Mouse (Mus musculus) forebrain, embryonic 11.5 days (tissue): Measurements from ENCODE around the gene Trove2. TPM values are rescaled to one million over a fixed set of nuclear protein-coding genes. Genes with fewer than 3 reads are reported as not detected.

Experiments used
- ATAC-seq: fragments of 200-750 bp; cut with Nextera tagmentation; replicated peaks from 2 replicates; pipeline ENCODE4 v1.8.0; 2017; ENCODE audit warnings: moderate TSS enrichment; ENCODE audit not compliant: low FRiP score
- DNase-seq: peaks from one replicate; pipeline ENCODE4 v3.0.0-alpha.2; 2017; ENCODE audit warnings: low spot score
- H3K27ac ChIP-seq: fragments of 300-500 bp; sonication (generic); 2 replicates; pipeline ENCODE4 v1.5.1; 2014; ENCODE audit warnings: low read depth, low read length
- H3K27me3 ChIP-seq: fragments of 300-500 bp; sonication (generic); 2 replicates; pipeline ENCODE4 v1.6.1; 2014; ENCODE audit warnings: mild to moderate bottlenecking, low read length, mixed read lengths; ENCODE audit not compliant: control insufficient read depth, insufficient read depth
- H3K36me3 ChIP-seq: fragments of 300-500 bp; sonication (generic); 2 replicates; pipeline ENCODE4 v1.6.1; 2014; ENCODE audit warnings: mild to moderate bottlenecking, low read length, moderate library complexity, mixed read lengths; ENCODE audit not compliant: control insufficient read depth, insufficient read depth
- H3K4me1 ChIP-seq: fragments of 300-500 bp; sonication (generic); replicated peaks from 2 replicates; pipeline ENCODE4 v1.6.1; 2014; ENCODE audit warnings: low read length, mixed read lengths; ENCODE audit not compliant: control insufficient read depth, insufficient read depth
- H3K4me2 ChIP-seq: fragments of 300-500 bp; sonication (generic); 2 replicates; pipeline ENCODE4 v1.6.1; 2014; ENCODE audit warnings: low read depth, mild to moderate bottlenecking, low read length, moderate library complexity, mixed read lengths; ENCODE audit not compliant: severe bottlenecking
- H3K4me3 ChIP-seq: fragments of 300-500 bp; sonication (generic); 2 replicates; pipeline ENCODE4 v1.5.1; 2014; ENCODE audit warnings: low read depth, low read length
- H3K9ac ChIP-seq: fragments of 300-500 bp; sonication (generic); 2 replicates; pipeline ENCODE4 v1.6.1; 2014; ENCODE audit warnings: low read length
- H3K9me3 ChIP-seq: fragments of 300-500 bp; sonication (generic); 2 replicates; pipeline ENCODE4 v1.6.1; 2016; ENCODE audit warnings: low read length, mixed read lengths; ENCODE audit not compliant: control insufficient read depth
- WGBS: fragments of 180-500 bp; shearing (Covaris S2); extraction: QIAGEN DNeasy Blood & Tissue Kit; methylation state at CpG from one replicate; pipeline ENCODE4 v1.1.7; 2014; 5-methylcytosine and 5-hydroxymethylcytosine counted together
- polyA plus RNA-seq: library from polyadenylated mRNA; unstranded; fragments of >200 nt; fragmentation: Nextera tagmentation; extraction: Ambion mirVana; gene quantifications from 2 replicates; pipeline ENCODE4 v1.2.1, GENCODE M21; 2014

Trove2 gene
- polyA plus RNA-seq, 1 experiment from 2014 or later, result 50.1 TPM

DNA sequence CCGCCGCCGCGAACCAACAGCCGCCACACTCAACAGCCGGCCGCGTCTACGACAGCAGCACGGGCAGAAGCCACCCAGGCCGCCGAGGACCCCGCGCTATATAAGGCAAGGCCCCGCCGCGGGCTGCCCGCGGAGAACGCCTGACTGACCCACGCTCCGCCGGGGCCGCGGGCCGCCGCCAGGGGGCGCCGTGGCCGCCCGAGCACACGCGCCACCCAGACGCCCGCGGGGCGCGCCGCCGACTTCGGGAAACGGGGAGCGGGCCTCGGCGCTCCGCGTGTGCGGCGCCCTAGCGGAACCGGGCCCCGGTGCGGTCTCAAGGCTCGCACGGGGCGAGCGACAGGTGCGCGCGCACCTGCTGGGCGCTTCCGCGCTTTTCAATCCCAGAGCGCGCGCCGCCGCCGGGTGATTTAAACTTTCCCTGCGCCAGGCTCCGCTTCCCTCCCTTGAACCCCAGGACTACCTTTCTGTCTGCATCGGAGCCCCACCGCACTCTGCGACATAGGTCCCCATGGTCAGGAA, 74.1 kb downstream of the Trove2 start, which contains the start of gene Cdc73:
TSS of gene Cdc73 (minus strand) at position 153 of the 522 bp plus-strand sequence.
- Histone ChIP-seq H3K27ac (peak within 1 kb of the TSS; percentile 77), H3K36me3 (no peaks in the 10 kb centered on the region), H3K4me1 (peaks cover 2% of the 10 kb centered on the region; the same call in 1 of the 2 replicates), H3K4me3 (peak within 1 kb of the TSS; percentile 71), H3K27me3 (no peaks in the 10 kb centered on the region), H3K4me2 (peak within 1 kb of the TSS; percentile 75), H3K9me3 (no peaks in the 10 kb centered on the region), H3K9ac (peak within 1 kb of the TSS; percentile 90)
- DNase-seq (peak; percentile 96), ATAC-seq (peak; percentile 98)
- WGBS, result under 1% methylated on average over 66 of the region's 74 CpGs

DNA sequence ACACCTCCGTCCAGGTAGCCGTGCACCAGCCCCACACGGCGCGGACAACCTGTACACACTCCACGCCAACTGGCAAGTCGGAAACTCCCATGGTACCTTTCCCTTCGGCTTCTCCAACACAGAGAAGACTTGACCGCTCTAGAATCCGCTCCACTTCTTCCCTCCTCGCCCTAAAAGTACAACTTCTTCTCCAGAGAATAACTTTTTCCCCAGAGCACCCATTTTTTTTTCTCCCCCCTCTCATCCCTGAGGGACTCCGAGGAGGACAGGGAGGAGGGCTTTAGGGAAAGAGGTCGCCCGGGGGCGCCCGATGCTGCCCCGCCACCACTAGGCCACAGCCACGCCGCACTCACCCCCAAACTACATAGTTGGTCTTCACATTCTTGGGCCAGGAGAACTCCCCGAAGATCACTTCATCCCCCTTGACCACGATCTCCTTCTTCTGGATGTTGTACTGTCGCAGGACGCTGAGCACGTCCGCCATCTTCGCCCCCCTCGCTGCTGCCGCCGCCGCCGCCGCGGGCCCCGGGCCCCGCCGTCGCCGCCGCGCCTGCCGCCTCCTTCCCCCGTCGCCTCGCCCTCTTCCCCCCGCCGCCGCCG, 74.6 kb downstream of the Trove2 start:
- DNase-seq (peak; percentile 73), ATAC-seq (peak; percentile 56)
- Histone ChIP-seq H3K4me2 (peak overlapping the region; percentile 75), H3K4me3 (peak overlapping the region; percentile 71), H3K27me3 (no peaks in the 10 kb centered on the region), H3K27ac (peak overlapping the region; percentile 77), H3K9me3 (no peaks in the 10 kb centered on the region), H3K9ac (peak overlapping the region; percentile 90), H3K4me1 (peaks cover 2% of the 10 kb centered on the region; the same call in 1 of the 2 replicates), H3K36me3 (no peaks in the 10 kb centered on the region)
- WGBS, result under 1% methylated on average over 46 of the region's 48 CpGs

DNA sequence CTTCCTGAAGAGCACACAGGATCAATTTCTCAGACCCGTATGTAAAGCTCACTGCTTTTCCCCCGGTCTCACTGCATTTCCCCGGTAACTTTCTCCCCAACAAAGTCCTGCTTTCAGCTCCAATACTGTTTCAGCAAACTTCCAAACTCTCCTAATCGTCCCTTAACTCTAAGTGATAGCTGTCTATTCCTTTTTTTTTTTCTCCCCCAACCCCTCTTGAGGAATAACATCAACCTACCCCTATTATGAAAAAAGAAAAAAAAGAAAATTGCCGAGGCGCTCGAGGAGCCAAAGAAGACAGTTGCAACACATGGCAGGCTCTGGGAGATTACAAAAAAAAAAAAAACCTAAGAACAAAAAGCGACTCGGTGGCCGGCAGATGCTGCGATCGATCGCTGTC, 75.1 kb downstream of the Trove2 start:
- ATAC-seq (no peak), DNase-seq (no peak)
- H3K36me3 ChIP-seq, result no peaks in the 10 kb centered on the region
- peaks cover 2% of the 10 kb centered on the region; the same call in 1 of the 2 replicates for H3K4me1 ChIP-seq
- H3K27me3 ChIP-seq, result no peaks in the 10 kb centered on the region
- peak overlapping the region; percentile 90 for H3K9ac ChIP-seq
- peak overlapping the region; percentile 71 for H3K4me3 ChIP-seq
- WGBS, result under 1% methylated on average over 13 of the region's 13 CpGs
- H3K27ac ChIP-seq, result peak overlapping the region; percentile 77; the same call in 1 of the 2 replicates
- no peaks in the 10 kb centered on the region for H3K9me3 ChIP-seq
- H3K4me2 ChIP-seq, result peak overlapping the region; percentile 75

Other genes starting within 250 kb of the Trove2 start
- 1.2 and 1.6 TPM in 2 replicates for gene B3galt2, start 136.4 kb downstream of the Trove2 start, polyA plus RNA-seq
- gene Cdc73, start 74.2 kb downstream of the Trove2 start, polyA plus RNA-seq, result 30.1 and 31.5 TPM in 2 replicates
- gene Glrx2, start 60.7 kb downstream of the Trove2 start, polyA plus RNA-seq, result 90.9 and 99.5 TPM in 2 replicates
- 79.6 and 87.8 TPM in 2 replicates for gene Uchl5, start 204 bp upstream of the Trove2 start, polyA plus RNA-seq
- 58.9 and 61.1 TPM in 2 replicates for gene Rgs2, start 227.1 kb upstream of the Trove2 start, polyA plus RNA-seq